Mouse (Mus musculus) cerebral cortex, adult 2 months (tissue): ENCODE results near the gene 1700018G05Rik.

ENCODE experiments used
- WGBS: fragments of 180-500 bp; shearing (Covaris S2); methylation state at CpG from one replicate; pipeline ENCODE4 v1.1.7; 2018; 5-methylcytosine and 5-hydroxymethylcytosine counted together

Gene 1700018G05Rik

DNA sequence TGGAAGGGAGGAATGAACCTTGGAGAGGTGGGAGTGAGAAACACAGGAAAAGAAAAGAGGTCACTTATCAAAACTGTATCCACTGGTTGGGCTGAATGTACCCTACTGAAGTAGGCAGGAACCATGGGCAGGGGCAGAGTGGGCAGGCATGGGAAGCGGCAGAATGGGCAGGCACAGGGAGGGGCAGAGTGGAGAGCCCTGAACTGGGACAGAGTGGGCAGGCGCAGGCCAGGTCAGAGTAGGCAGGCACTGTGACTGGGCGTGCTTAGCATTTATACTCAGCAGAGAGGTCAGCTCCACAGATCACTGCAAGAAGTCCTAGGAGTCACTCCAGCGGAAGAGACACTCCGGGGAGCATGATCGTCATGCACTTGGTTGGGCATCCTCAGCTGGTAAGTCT lies at the start of gene 1700018G05Rik:
TSS of gene 1700018G05Rik (plus strand) at position 301 of the 400 bp plus-strand sequence.
- 91% methylated on average over 6 of the region's 6 CpGs for WGBS

GRCm38 (mm10) chrX:102908587-102908986 lies 19.6 kb upstream of the 1700018G05Rik start, which contains the start of the genes Dmrtc1a and 1700011M02Rik:
Dmrtc1a (minus strand) TSS chrX:102908687.
1700011M02Rik (plus strand) TSS chrX:102908905.
- 89% methylated on average over 9 of the region's 9 CpGs for WGBS

GRCm38 (mm10) chrX:102914823-102915222 lies 13.3 kb upstream of the 1700018G05Rik start:
- WGBS = 82% methylated on average over 1 of the region's 1 CpGs

GRCm38 (mm10) chrX:102926707-102927106 lies 1.5 kb upstream of the 1700018G05Rik start:
- WGBS = 23% methylated on average over 4 of the region's 4 CpGs

- 25% methylated on average over 12 of the region's 12 CpGs for WGBS
Measured at GRCm38 (mm10) chrX:102932992-102933570, 4.9 kb downstream of the 1700018G05Rik start.

GRCm38 (mm10) chrX:102933571-102934394 lies 5.6 kb downstream of the 1700018G05Rik start:
- WGBS = 7% methylated on average over 46 of the region's 68 CpGs

- 38% methylated on average over 8 of the region's 8 CpGs for WGBS
Measured at GRCm38 (mm10) chrX:102934395-102934764, 6.2 kb downstream of the 1700018G05Rik start.

DNA sequence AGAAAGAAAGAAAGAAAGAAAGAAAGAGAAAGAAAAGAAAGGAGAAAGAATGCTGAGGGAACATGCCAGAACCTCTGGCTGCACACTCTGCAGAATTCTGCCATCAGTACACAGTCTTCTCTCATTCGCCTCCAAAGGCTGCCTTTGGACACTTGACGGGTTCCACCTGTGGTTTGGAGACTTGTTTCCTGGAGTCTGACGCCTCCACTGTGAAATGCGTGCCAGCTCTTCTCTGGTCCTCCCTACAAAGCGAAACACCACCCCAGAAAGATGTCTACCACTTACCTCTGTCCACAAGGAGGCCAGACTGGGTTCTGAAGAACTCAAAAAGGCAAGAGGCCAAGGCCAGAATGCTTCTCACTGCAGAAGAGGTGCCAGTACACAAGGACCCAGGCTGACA lies 8.6 kb downstream of the 1700018G05Rik start:
- WGBS = 75% methylated on average over 5 of the region's 5 CpGs

DNA sequence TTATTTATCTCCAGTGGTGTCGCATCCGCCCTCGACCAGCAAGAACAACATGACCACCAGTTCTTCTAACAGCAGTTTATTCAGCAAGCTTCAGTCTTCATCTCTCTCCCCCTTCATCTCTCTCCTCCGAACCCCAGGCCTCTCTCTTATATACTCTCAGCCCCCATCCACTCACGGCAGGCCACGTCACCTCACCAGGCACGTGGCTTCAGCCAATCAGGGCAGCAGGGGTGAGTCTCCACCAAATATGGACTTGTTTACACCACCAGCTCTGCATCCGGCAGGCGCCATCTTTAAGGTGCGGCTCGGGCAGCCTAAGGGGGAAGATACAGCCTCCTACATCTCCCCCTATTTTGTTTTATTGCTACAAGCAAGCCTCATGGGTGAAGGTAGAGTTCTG lies 22.0 kb downstream of the 1700018G05Rik start:
- WGBS = 79% methylated on average over 11 of the region's 11 CpGs

DNA sequence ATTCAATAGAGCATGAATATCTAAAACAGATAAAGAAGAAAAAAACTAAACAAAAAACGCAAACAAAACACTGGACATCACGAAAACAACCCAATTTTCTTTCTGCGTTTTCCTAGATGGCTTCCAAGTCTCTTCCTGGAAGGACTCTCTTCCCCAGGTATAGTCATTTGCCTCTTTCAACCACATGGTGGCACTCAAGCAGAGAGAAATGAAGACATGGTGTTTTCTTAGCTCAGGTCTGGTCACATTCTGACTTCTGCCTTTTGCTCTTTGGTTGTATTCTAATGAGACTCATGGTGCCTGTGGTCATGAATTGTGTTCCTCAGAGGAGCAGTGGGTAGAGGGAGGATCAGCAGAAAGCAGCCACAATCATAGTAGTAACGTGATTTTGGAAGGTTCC lies 30.7 kb downstream of the 1700018G05Rik start:
- WGBS = 22% methylated on average over 4 of the region's 4 CpGs

DNA sequence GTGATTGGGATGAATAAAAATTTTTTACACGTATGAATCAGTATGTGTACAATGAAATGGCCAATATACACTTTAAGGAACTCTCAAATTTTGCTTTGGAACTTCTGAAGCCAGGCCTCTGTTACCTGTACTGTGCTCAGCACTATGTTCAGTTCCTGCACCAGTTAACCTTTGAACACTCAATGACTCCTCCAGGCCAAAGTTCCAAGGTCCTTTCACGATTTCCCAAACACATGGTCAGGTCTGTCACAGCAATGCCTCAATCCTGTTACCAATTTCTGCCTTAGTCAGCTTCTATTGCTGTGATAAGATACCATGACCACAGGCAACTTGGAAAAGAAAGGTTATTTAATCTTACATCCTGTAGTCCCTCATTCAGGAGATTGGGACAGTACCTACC lies 32.4 kb downstream of the 1700018G05Rik start:
- 79% methylated on average over 2 of the region's 2 CpGs for WGBS
